11 mouse cellular contexts compared by ENCODE assay signal in the genomic region with DNA sequence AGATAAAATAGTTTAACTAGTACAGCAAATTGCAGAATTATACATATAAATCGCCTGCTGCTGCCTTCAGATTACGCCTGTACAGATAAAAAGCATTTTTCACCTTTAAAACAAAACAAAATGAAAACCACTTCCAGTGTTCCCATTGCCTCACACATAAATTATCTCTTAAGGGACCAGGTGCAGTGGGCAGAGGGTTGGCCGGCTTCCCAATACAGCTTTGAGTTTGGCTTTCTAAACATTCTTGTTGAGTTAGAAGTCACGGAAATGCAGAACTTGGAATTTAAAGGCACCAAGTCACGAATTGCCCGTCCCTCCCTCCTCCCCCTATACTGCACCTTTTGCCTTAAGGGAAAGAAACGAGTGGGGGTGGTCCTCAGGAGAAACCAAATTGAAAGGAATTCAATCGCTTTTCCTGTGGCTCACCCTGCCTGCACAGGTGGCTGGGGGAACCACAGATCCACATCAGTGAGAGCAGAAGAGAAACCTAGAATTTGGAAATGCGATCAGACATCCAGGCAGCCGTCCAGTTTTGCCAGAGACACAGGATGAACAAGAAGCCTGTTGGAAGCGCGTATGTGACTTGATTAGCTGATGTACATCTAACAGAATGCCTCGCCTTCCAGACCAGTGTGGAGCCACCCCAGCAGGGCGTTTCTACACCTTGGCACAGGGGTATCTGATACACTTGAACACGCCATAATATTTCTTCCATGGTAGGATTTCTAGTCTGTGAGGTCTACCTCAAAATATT.
DNase-seq lines count a peak whose midpoint lies in the region; ATAC-seq and TF ChIP-seq lines count a peak whose summit lies in the region.
"Had no signal": no experiment of that assay in that cellular context is flagged by ENCODE, and none has a peak within 500 bp of the region (broad histone marks: within the 10 kb centered on the region; RNA-seq: fewer than 3 reads in every experiment).

No protein-coding gene starts in this region.

- POLR2A ChIA-PET in Patski (lab: Charles Lee) = no interaction called here

- no peaks in the 10 kb centered on the region for H3K9me3 ChIP-seq in hindbrain, embryonic 16.5 days (ENCODE audit: control insufficient read depth, low read length)
- H3K9me3 ChIP-seq in hindbrain, embryonic 10.5 days = no peaks in the 10 kb centered on the region
- no peaks in the 10 kb centered on the region for H3K9me3 ChIP-seq in lung, embryonic 15.5 days
- H3K9me3 ChIP-seq: midbrain, embryonic 13.5 days had no signal

- no peak for TF ChIP-seq CTCF in Patski (IDR thresholded peaks at IDR 0.05)

- no peak overlapping the region for H3K4me2 ChIP-seq in hindbrain, embryonic 16.5 days (ENCODE audit: low read length)
- H3K4me2 ChIP-seq in lung, embryonic 15.5 days = peak overlapping the region; percentile 7; the same call in 1 of the 2 replicates
- H3K4me2 ChIP-seq: midbrain, embryonic 13.5 days had no signal

- CTCF ChIA-PET in Patski (lab: Charles Lee) = no interaction called here

- in situ Hi-C loops in Patski (cut with MboI; ENCODE audit: low pct_unique_long_range_greater_than_20kb) = no loop called here

- H3K4me3 ChIP-seq in hindbrain, embryonic 16.5 days (ENCODE audit: low read length) = no peak overlapping the region
- no peak overlapping the region for H3K4me3 ChIP-seq in hindbrain, embryonic 10.5 days
- H3K4me3 ChIP-seq in lung, embryonic 15.5 days = no peak overlapping the region
- H3K4me3 ChIP-seq: midbrain, embryonic 13.5 days had no signal

- H3K9ac ChIP-seq in hindbrain, embryonic 16.5 days (ENCODE audit: low read depth, low read length) = no peak overlapping the region
- no peak overlapping the region for H3K9ac ChIP-seq in lung, embryonic 15.5 days
- H3K9ac ChIP-seq: midbrain, embryonic 13.5 days had no signal

- ATAC-seq in hindbrain, embryonic 16.5 days = peak; percentile 58; the same call in 1 of the 2 replicates
- ATAC-seq in lung, embryonic 15.5 days (ENCODE audit: borderline replicate concordance, extremely low read depth, low FRiP score, low TSS enrichment) = no peak
- ATAC-seq in Patski = no peak
- ATAC-seq: midbrain, embryonic 13.5 days had no signal

- H3K27me3 ChIP-seq in hindbrain, embryonic 16.5 days (replicated peaks; ENCODE audit: control insufficient read depth, insufficient read depth, low read length) = no peaks in the 10 kb centered on the region
- H3K27me3 ChIP-seq in hindbrain, embryonic 10.5 days (ENCODE audit: insufficient read depth, poor library complexity, severe bottlenecking) = peaks cover 3% of the 10 kb centered on the region
- no peaks in the 10 kb centered on the region for H3K27me3 ChIP-seq in lung, embryonic 15.5 days
- H3K27me3 ChIP-seq in Patski = no peaks in the 10 kb centered on the region

- no peaks in the 10 kb centered on the region for H3K36me3 ChIP-seq in hindbrain, embryonic 16.5 days (ENCODE audit: control insufficient read depth, insufficient read depth, low read length)
- H3K36me3 ChIP-seq in hindbrain, embryonic 10.5 days = no peaks in the 10 kb centered on the region
- H3K36me3 ChIP-seq in lung, embryonic 15.5 days = no peaks in the 10 kb centered on the region
- H3K36me3 ChIP-seq: midbrain, embryonic 13.5 days had no signal

- 52% methylated on average over 15 of the region's 15 CpGs for WGBS in hindbrain, embryonic 16.5 days
- WGBS in hindbrain, embryonic 10.5 days = 72% methylated on average over 15 of the region's 15 CpGs
- 40% methylated on average over 15 of the region's 15 CpGs for WGBS in lung, embryonic 15.5 days

- H3K4me1 ChIP-seq in hindbrain, embryonic 16.5 days (ENCODE audit: control insufficient read depth, insufficient read depth, low read depth, low read length) = peaks cover 2% of the 10 kb centered on the region; the same call in 1 of the 2 replicates
- H3K4me1 ChIP-seq in hindbrain, embryonic 10.5 days (replicated peaks) = peaks cover 8% of the 10 kb centered on the region; the same call in 1 of the 2 replicates
- peaks cover 13% of the 10 kb centered on the region for H3K4me1 ChIP-seq in lung, embryonic 15.5 days

- no peak for DNase-seq in hindbrain, embryonic 10.5 days (ENCODE audit: low spot score)
- DNase-seq in lung, postnatal 4 days = no peak
- DNase-seq in Patski (ENCODE audit: low read depth, low spot score) (peak; percentile 56), MN1 (ENCODE audit: low spot score) (no peak)
- DNase-seq in right cerebral cortex, postnatal 14 days = peak; percentile 20
- DNase-seq in thymus, postnatal 14 days = no peak
- DNase-seq: gastrocnemius, postnatal 36 days; heart, postnatal 36 days had no signal

- peak overlapping the region; percentile 2; the same call in 1 of the 2 replicates for H3K27ac ChIP-seq in hindbrain, embryonic 16.5 days (ENCODE audit: low read depth, low read length)
- H3K27ac ChIP-seq in hindbrain, embryonic 10.5 days = no peak overlapping the region
- H3K27ac ChIP-seq in lung, embryonic 15.5 days = no peak overlapping the region
- H3K27ac ChIP-seq: midbrain, embryonic 13.5 days had no signal

Comparison
In these comparisons a context has a peak if more than half of its experiments do, and no peak if none do; other contexts are left out.
1. DNase-seq: peak in Patski (single experiment) and right cerebral cortex, postnatal 14 days (single experiment); none in hindbrain, embryonic 10.5 days (single experiment), lung, postnatal 4 days (0 of 2), thymus, postnatal 14 days (single experiment) and MN1 (single experiment).